Mouse (Mus musculus) gastrocnemius, adult 18-20 months (tissue): ENCODE measurements around the gene E430018J23Rik. TPM values are rescaled to one million over a fixed set of nuclear protein-coding genes. Genes with fewer than 3 reads are reported as not detected.
"Not testable (repeated sequence)": the region's sequence is repeated elsewhere in the genome, so short reads cannot be mapped to it uniquely, and the experiment has no call there.

Source experiments
- DNase-seq: peaks from one replicate; pipeline ENCODE4 v3.0.0; 2021; ENCODE audit warnings: low spot score
- total RNA-seq, 2 experiments: library from RNA; stranded (reverse); gene quantifications; 2 replicates each; pipeline ENCODE4 v1.2.3; 2021

E430018J23Rik gene
- total RNA-seq, 2 experiments from 2014 or later: 1.7 to 1.8 TPM

DNA sequence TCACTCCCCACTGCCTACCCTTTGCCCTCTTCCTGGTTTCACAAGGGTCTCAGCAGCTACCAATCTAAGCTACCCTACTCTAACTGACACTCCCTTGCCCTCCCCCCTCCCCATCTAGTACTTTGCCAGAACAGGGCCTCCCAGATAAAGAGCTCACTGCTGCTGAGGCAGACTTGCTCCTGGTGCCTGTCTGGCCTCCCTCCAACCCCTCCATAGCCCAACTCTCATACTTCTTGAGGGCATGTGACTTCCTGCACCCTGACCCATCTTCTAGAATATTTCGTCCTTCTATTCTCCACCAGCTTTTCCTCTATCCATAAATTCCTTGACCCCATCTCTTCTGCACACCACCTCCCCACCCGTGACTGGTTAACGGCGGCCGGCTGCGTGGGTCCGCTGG is 50.5 kb downstream of the E430018J23Rik start:
- DNase-seq: no peak

DNA sequence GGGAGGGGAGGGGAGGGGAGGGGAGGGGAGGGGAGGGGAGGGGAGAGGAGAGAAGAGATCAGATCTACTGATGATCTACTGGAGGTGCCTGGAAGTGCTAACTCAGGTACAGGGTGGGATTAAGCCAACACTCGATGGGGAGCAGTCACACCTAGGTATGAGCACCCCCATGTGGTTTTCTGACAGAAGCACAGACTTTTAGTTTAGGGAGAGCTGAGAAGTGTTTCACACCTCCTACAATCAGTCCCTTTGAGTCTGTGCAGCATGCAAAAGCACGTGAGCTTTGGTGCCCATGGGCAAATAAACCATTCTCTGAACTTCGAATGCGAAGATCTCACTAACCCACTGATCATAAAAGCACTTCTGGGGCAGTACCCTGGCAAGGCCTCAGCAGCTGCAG is 51.1 kb downstream of the E430018J23Rik start:
- no peak for DNase-seq

DNA sequence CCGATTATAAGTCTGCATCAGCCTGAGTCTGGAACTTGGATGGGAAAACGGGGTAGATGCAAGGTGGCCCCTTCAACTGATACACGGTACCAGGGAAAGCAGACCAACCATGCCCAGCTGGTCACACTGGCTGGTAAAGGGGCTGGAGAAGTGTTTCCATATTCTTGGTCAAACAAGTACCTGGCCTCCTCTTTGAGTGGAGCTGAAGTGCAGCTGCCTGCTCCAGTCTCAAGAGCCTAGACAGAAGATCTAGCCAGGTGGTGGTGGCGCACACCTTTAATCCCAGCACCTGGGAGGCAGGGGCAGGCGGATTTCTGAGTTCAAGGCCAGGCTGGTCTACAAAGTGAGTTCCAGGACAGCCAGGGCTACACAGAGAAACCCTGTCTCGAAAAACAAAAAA is 51.6 kb downstream of the E430018J23Rik start:
- not testable (repeated sequence) for DNase-seq

DNA sequence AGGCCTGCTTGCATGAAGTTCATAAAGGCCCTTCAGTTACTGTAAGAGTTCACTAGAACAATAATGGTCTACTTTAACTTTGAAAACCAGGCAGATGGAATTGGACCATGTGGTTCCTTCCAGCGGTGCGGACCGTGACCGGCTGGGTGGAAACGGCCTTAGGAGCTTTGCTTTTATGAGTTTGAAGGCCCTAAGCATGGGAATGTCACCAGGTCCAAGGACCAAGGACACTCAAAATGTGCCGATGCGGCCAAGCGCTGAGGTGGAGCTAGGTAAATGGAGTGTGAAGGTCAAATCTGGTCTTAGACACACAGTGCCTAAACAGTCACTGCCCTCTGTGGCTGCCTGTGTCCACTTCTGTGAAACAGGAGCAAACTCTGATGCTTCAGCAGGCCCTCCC is 52.1 kb downstream of the E430018J23Rik start:
- DNase-seq: no peak

Other genes with a start within 250 kb of the E430018J23Rik start
- 10 to 100 TPM; 25.1 to 26.8 TPM for gene Cd2bp2, start 197.6 kb downstream of the E430018J23Rik start, total RNA-seq
- gene Tbc1d10b, start 185.2 kb downstream of the E430018J23Rik start, total RNA-seq: 10 to 100 TPM; 26.4 to 29.5 TPM
- over 10,000 TPM; 24,635 to 28,732 TPM for gene Mylpf, start 184.7 kb downstream of the E430018J23Rik start, total RNA-seq
- 1 to 10 TPM; 4.2 to 4.6 TPM for gene Zfp553, start 160.6 kb downstream of the E430018J23Rik start, total RNA-seq
- 1 to 10 TPM; 1.0 to 1.3 TPM for gene Sept1, start 160.5 kb downstream of the E430018J23Rik start, total RNA-seq
- gene Zfp771, start 149.4 kb downstream of the E430018J23Rik start, total RNA-seq: 10 to 100 TPM; 19.7 to 21.1 TPM
- 10 to 100 TPM; 32.6 TPM for gene Dctpp1, start 132.9 kb downstream of the E430018J23Rik start, total RNA-seq
- gene Sephs2, start 119.6 kb downstream of the E430018J23Rik start, total RNA-seq: 10 to 100 TPM; 34.7 to 34.9 TPM
- under 1 TPM; 0.21 to 0.33 TPM for gene Itgal, start 97.4 kb downstream of the E430018J23Rik start, total RNA-seq
- 10 to 100 TPM; 36.4 to 41.6 TPM for gene Zfp768, start 48.0 kb downstream of the E430018J23Rik start, total RNA-seq
- 1 to 10 TPM; 2.4 to 2.6 TPM for gene Zfp747, start 17.6 kb downstream of the E430018J23Rik start, total RNA-seq
- 1 to 10 TPM; 1.8 to 2.2 TPM for gene 9130019O22Rik, start 6.5 kb downstream of the E430018J23Rik start, total RNA-seq
- gene Zfp764, start 13.2 kb upstream of the E430018J23Rik start, total RNA-seq: 1 to 10 TPM; 1.6 to 1.9 TPM
- gene Zfp688, start 28.4 kb upstream of the E430018J23Rik start, total RNA-seq: 1 to 10 TPM; 1.4 to 2.1 TPM
- under 1 TPM; 0.76 to 0.82 TPM for gene Zfp689, start 55.5 kb upstream of the E430018J23Rik start, total RNA-seq
- gene Prr14, start 66.0 kb upstream of the E430018J23Rik start, total RNA-seq: 10 to 100 TPM; 16.5 to 19.4 TPM
- gene Fbrs, start 85.6 kb upstream of the E430018J23Rik start, total RNA-seq: 10 to 100 TPM; 25.2 to 26.6 TPM
- gene Srcap, start 118.4 kb upstream of the E430018J23Rik start, total RNA-seq: 10 to 100 TPM; 46.5 to 46.6 TPM
- 1 to 10 TPM; 2.8 to 3.8 TPM for gene Gm42715, start 126.0 kb upstream of the E430018J23Rik start, total RNA-seq
- gene Tmem265, start 167.8 kb upstream of the E430018J23Rik start, total RNA-seq: not detected
- gene Phkg2, start 179.7 kb upstream of the E430018J23Rik start, total RNA-seq: 10 to 100 TPM in 1 of 2 experiments, 1 to 10 TPM in 1; 9.0 to 10.4 TPM
- gene Ccdc189, start 195.0 kb upstream of the E430018J23Rik start, total RNA-seq: 1 to 10 TPM; 2.9 to 3.3 TPM
- gene Rnf40, start 195.1 kb upstream of the E430018J23Rik start, total RNA-seq: 10 to 100 TPM; 30.5 to 33.4 TPM
- 1 to 10 TPM; 7.4 to 9.5 TPM for gene Zfp629, start 222.2 kb upstream of the E430018J23Rik start, total RNA-seq